Mouse (Mus musculus) forebrain, embryonic 15.5 days (tissue): Measurements from ENCODE around the gene Mgp. TPM values are rescaled to one million over a fixed set of nuclear protein-coding genes. Genes with fewer than 3 reads are reported as not detected.

Experiments
- ATAC-seq: fragments of 200-750 bp; cut with Nextera tagmentation; replicated peaks from 2 replicates; pipeline ENCODE4 v1.8.0; 2017; ENCODE audit warnings: mild to moderate bottlenecking, moderate TSS enrichment, moderate library complexity
- H3K27ac ChIP-seq: fragments of 300-500 bp; sonication (generic); replicated peaks from 2 replicates; pipeline ENCODE4 v1.5.1; 2015; ENCODE audit warnings: mild to moderate bottlenecking, inconsistent platforms
- H3K27me3 ChIP-seq: fragments of 300-500 bp; sonication (generic); 2 replicates; pipeline ENCODE4 v1.6.1; 2015; ENCODE audit warnings: inconsistent platforms
- H3K36me3 ChIP-seq: fragments of 300-500 bp; sonication (generic); 2 replicates; pipeline ENCODE4 v1.6.1; 2015; ENCODE audit warnings: mild to moderate bottlenecking, inconsistent platforms
- H3K4me1 ChIP-seq: fragments of 300-500 bp; sonication (generic); 2 replicates; pipeline ENCODE4 v1.6.1; 2015; ENCODE audit warnings: inconsistent platforms
- H3K4me2 ChIP-seq: fragments of 300-500 bp; sonication (generic); replicated peaks from 2 replicates; pipeline ENCODE4 v1.6.1; 2015; ENCODE audit warnings: mild to moderate bottlenecking, inconsistent platforms
- H3K4me3 ChIP-seq: fragments of 300-500 bp; sonication (generic); 2 replicates; pipeline ENCODE4 v1.5.1; 2015; ENCODE audit warnings: mild to moderate bottlenecking, inconsistent platforms
- H3K9ac ChIP-seq: fragments of 300-500 bp; sonication (generic); replicated peaks from 2 replicates; pipeline ENCODE4 v1.6.1; 2015; ENCODE audit warnings: mild to moderate bottlenecking, inconsistent platforms
- H3K9me3 ChIP-seq: fragments of 300-500 bp; sonication (generic); 2 replicates; pipeline ENCODE4 v1.6.1; 2016; ENCODE audit warnings: inconsistent platforms
- WGBS: fragments of 180-500 bp; shearing (Covaris S2); methylation state at CpG from one replicate; pipeline ENCODE4 v1.1.7; 2015; ENCODE audit warnings: mixed read lengths; 5-methylcytosine and 5-hydroxymethylcytosine counted together
- polyA plus RNA-seq: library from polyadenylated mRNA; unstranded; fragments of >200 nt; fragmentation: Nextera tagmentation; extraction: Ambion mirVana; gene quantifications from 2 replicates; pipeline ENCODE4 v1.2.1, GENCODE M21; 2015

The Mgp gene
- polyA plus RNA-seq, 1 experiment from 2014 or later = 8.8 TPM

DNA sequence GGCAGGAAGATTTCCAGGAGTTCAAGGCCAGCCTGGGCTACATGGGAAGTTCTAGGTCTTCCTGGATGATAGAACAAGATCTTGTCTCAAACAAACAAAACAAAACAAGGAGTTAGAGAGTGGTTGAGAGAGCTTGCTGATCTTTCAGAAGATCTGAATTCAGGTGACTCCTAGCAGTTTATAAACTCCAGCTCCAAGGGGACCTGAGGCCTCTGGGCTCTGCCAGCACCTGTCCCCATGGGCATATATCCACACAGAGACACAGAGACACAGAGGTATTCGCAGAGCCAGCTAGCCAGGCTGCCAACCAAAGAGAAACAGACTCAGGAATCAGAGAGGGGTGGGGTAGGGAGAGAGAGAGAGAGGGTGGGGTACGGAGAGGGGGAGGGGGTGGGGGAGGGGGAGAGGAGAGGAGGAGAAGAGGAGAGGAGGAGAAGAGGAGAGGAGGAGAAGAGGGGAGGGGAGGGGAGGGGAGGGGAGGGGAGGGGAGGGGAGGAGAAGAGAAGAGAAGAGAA, 37.2 kb upstream of the Mgp start:
- H3K4me2 ChIP-seq = no peak overlapping the region
- H3K27me3 ChIP-seq = no peaks in the 10 kb centered on the region
- H3K27ac ChIP-seq = no peak overlapping the region
- H3K4me1 ChIP-seq = peaks cover 13% of the 10 kb centered on the region
- H3K4me3 ChIP-seq = no peak overlapping the region
- H3K9ac ChIP-seq = no peak overlapping the region
- ATAC-seq = 0 out of 2 replicates have a peak, but pooled peaks have one; percentile 19
- no peaks in the 10 kb centered on the region for H3K9me3 ChIP-seq
- H3K36me3 ChIP-seq = no peaks in the 10 kb centered on the region
- 90% methylated on average over 1 of the region's 2 CpGs for WGBS

DNA sequence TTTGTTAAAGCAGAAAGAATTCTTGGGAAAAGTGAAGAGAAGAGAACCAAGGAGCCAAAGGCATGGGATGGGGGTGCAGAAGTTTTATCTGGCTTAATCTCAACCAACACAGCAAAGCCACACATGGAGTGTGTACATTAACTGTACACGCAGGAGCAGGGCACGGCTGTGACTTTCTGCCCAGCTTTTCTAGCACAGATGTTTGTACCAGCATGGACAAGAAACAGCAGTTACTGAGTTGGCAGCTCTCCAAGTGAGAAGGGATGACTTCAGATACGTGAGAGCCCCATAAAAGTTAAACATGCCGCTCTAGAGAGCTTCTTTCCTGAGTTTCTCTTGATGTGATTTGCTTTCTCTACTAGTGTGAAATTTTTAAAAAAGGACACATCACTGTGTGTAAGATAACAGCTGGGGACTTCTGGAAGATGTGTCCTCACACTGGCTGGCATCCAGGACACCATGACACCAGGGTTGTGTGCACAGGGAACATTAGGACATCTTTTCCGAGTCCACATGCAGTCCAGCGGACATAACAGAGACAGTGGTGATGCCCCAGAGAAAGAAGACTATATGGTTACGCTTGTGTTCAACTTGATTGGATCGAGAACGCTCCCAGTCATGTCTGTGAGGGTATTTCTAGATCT, 34.7 kb upstream of the Mgp start:
- no peaks in the 10 kb centered on the region for H3K36me3 ChIP-seq
- no peak overlapping the region for H3K4me2 ChIP-seq
- H3K27me3 ChIP-seq = no peaks in the 10 kb centered on the region
- WGBS = 80% methylated on average over 9 of the region's 9 CpGs
- H3K4me1 ChIP-seq = peaks cover 13% of the 10 kb centered on the region
- no peak overlapping the region for H3K4me3 ChIP-seq
- no peak for ATAC-seq
- no peak overlapping the region for H3K27ac ChIP-seq
- H3K9me3 ChIP-seq = no peaks in the 10 kb centered on the region
- H3K9ac ChIP-seq = no peak overlapping the region

- Histone ChIP-seq H3K36me3 (no peaks in the 10 kb centered on the region), H3K9me3 (no peaks in the 10 kb centered on the region), H3K4me3 (no peak overlapping the region), H3K27me3 (no peaks in the 10 kb centered on the region), H3K9ac (no peak overlapping the region), H3K4me2 (no peak overlapping the region), H3K27ac (no peak overlapping the region), H3K4me1 (0 out of 2 replicates have a peak, but pooled peaks cover 5% of the 10 kb centered on the region)
- 89% methylated on average over 10 of the region's 10 CpGs for WGBS
- no peak for ATAC-seq
Observed at GRCm38 (mm10) chr6:136906937-136907293, 31.3 kb upstream of the Mgp start.

- 86% methylated on average over 19 of the region's 19 CpGs for WGBS
- Histone ChIP-seq H3K4me2 (no peak overlapping the region), H3K36me3 (no peaks in the 10 kb centered on the region), H3K27me3 (no peaks in the 10 kb centered on the region), H3K27ac (no peak overlapping the region), H3K9me3 (no peaks in the 10 kb centered on the region), H3K9ac (no peak overlapping the region), H3K4me1 (0 out of 2 replicates have a peak, but pooled peaks cover 5% of the 10 kb centered on the region), H3K4me3 (no peak overlapping the region)
- ATAC-seq = no peak
Observed at GRCm38 (mm10) chr6:136906283-136906936, 30.8 kb upstream of the Mgp start.

GRCm38 (mm10) chr6:136903885-136904470, 28.4 kb upstream of the Mgp start:
- Histone ChIP-seq H3K4me2 (no peak overlapping the region), H3K4me3 (no peak overlapping the region), H3K27ac (no peak overlapping the region), H3K9ac (no peak overlapping the region), H3K4me1 (no peaks in the 10 kb centered on the region), H3K9me3 (no peaks in the 10 kb centered on the region), H3K27me3 (no peaks in the 10 kb centered on the region), H3K36me3 (no peaks in the 10 kb centered on the region)
- ATAC-seq = no peak
- WGBS = 64% methylated on average over 8 of the region's 8 CpGs

DNA sequence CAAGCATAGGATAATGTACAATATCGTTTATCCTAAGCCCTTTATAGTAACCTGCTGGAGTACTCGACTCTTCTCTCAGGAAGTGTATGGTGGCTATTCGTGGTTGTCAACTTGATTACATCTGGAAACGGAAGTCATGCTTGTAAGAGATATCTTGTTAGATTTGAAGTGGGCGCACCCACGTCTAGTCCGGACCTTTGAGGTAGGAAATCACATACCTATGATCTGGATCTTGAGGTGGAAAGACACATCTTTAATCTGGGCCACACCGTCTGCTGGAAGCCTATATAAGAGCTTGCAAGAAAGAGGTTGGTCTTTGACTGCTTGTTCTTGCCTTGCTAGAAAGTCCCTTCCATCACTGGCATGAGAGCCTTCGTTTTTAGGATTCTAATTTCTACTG, 26.9 kb upstream of the Mgp start:
- Histone ChIP-seq H3K9ac (no peak overlapping the region), H3K4me2 (no peak overlapping the region)
- 93% methylated on average over 9 of the region's 9 CpGs for WGBS

DNA sequence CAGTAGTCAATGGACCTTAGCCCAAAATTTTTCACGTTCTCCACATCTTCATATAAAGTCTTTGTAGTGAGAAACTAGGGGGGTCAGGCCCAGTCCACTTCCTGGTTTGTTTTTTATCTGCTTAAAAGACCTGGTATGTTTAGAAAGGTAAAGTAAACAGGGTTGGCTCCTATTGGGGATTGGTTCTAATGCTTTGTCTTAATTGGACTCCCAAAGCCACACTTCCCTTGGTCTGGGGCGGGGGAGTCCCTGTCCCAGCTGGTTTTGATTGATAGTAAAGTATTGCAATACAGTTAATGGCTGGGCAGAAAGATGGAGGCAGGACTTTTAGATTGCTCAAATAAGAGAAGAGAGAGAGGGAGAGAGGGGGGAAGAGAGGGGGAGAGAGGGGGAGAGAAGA, 25.4 kb upstream of the Mgp start:
- no peaks in the 10 kb centered on the region for H3K9me3 ChIP-seq
- no peaks in the 10 kb centered on the region for H3K36me3 ChIP-seq
- no peak for ATAC-seq
- WGBS = 78% methylated on average over 2 of the region's 2 CpGs
- H3K4me2 ChIP-seq = no peak overlapping the region
- H3K4me1 ChIP-seq = no peaks in the 10 kb centered on the region
- no peak overlapping the region for H3K4me3 ChIP-seq
- H3K9ac ChIP-seq = no peak overlapping the region
- no peak overlapping the region for H3K27ac ChIP-seq
- H3K27me3 ChIP-seq = no peaks in the 10 kb centered on the region

More for the DNA sequence above, 26.9 kb upstream of the Mgp start:
- Histone ChIP-seq H3K4me1 (no peaks in the 10 kb centered on the region), H3K27ac (no peak overlapping the region), H3K27me3 (no peaks in the 10 kb centered on the region), H3K9me3 (no peaks in the 10 kb centered on the region), H3K36me3 (no peaks in the 10 kb centered on the region), H3K4me3 (no peak overlapping the region)
- ATAC-seq = no peak

DNA sequence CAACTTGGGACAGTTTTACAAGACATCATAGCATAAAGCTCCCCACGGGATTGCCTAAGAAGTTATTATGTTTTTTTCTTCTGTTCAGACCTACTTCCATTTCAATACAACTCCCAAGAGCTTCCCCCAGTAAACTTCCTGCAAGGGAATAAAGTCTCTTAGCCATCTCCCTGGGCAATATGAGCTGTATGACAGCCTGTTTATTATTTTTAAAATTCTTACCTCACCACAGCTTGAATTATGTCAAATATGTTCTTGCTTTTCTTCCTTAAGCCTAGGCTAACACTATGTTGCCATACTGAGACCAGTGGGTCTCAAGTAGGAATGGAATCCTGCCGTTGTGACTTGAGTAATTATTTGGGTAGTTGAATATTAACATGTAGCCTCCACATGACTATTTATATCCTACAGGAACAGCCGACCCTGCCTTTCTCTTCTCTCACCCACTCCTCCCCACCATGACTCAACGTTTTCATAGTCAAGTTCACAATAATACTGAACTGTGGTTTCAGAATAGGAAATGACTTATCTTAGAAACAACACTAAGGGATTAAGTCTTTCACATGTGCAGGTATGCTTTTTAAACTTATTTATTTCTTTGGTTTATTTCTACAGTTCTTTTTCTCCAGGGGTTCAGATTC, 24.9 kb upstream of the Mgp start:
- no peak for ATAC-seq
- Histone ChIP-seq H3K4me3 (no peak overlapping the region), H3K9me3 (no peaks in the 10 kb centered on the region), H3K27me3 (no peaks in the 10 kb centered on the region), H3K36me3 (no peaks in the 10 kb centered on the region), H3K27ac (no peak overlapping the region), H3K4me1 (no peaks in the 10 kb centered on the region), H3K9ac (no peak overlapping the region), H3K4me2 (no peak overlapping the region)
- 85% methylated on average over 4 of the region's 4 CpGs for WGBS

DNA sequence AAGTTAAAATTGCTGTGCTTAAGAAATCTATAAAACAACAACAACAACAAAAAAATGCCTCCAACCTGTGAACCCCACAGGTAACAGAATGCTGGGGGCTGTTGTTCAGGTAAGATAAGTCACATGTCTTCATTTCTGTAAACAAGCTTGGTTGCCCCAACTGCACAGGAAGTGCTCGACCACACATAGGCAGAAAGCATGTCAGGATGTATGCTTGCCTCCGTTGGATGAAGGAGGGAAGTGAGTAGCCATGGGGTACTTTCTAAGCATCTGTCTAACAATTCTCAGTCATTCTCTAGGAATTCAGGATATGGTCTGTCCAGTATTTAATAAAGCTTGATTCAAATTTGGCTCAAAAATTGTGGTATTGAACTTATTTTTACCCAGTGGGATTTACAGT, 23.3 kb upstream of the Mgp start:
- H3K27ac ChIP-seq = no peak overlapping the region
- no peak overlapping the region for H3K9ac ChIP-seq
- no peaks in the 10 kb centered on the region for H3K9me3 ChIP-seq
- 93% methylated on average over 2 of the region's 2 CpGs for WGBS
- no peaks in the 10 kb centered on the region for H3K4me1 ChIP-seq
- H3K4me3 ChIP-seq = no peak overlapping the region
- no peaks in the 10 kb centered on the region for H3K27me3 ChIP-seq
- H3K36me3 ChIP-seq = no peaks in the 10 kb centered on the region
- no peak overlapping the region for H3K4me2 ChIP-seq
- ATAC-seq = no peak

DNA sequence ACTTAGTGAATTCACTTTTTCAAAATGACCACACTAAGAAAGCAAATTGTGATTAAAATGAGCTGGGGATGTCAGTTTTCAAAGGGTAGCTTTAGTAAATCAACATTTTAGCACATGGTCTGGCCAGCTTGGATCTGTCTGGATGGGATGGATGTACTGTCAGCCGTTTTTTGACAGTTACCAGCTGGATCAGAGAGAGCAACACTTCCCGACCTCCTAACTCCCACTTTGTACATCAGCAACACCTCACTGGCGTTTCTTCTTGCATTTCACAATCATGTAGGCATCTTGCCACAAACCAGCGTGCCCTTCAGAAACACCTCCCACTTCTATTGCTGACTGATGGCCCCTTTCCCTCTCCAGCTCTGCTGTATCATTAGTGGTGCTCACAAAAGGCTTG, 22.6 kb upstream of the Mgp start:
- H3K27me3 ChIP-seq = no peaks in the 10 kb centered on the region
- no peak overlapping the region for H3K4me2 ChIP-seq
- no peaks in the 10 kb centered on the region for H3K4me1 ChIP-seq
- no peak overlapping the region for H3K27ac ChIP-seq
- 67% methylated on average over 4 of the region's 4 CpGs for WGBS
- no peaks in the 10 kb centered on the region for H3K9me3 ChIP-seq
- ATAC-seq = no peak
- H3K4me3 ChIP-seq = no peak overlapping the region
- H3K36me3 ChIP-seq = no peaks in the 10 kb centered on the region
- H3K9ac ChIP-seq = no peak overlapping the region

- Histone ChIP-seq H3K4me3 (no peak overlapping the region), H3K27ac (no peak overlapping the region), H3K27me3 (no peaks in the 10 kb centered on the region), H3K4me1 (no peaks in the 10 kb centered on the region), H3K9me3 (no peaks in the 10 kb centered on the region), H3K4me2 (no peak overlapping the region), H3K9ac (no peak overlapping the region), H3K36me3 (no peaks in the 10 kb centered on the region)
- no peak for ATAC-seq
- 90% methylated on average over 4 of the region's 4 CpGs for WGBS
Observed at GRCm38 (mm10) chr6:136897789-136898188, 22.2 kb upstream of the Mgp start.
